Mouse (Mus musculus): ENCODE data around the gene Arhgap25. TPM values are rescaled to one million over a fixed set of nuclear protein-coding genes. Genes with fewer than 3 reads are reported as not detected.
"Not testable (repeated sequence)": the region's sequence is repeated elsewhere in the genome, so short reads cannot be mapped to it uniquely, and the experiment has no call there.

Arhgap25 gene
- total RNA-seq (2021), result 1 to 10 TPM; 3.5 to 4.5 TPM
- long read RNA-seq, partial matches to known transcripts, result 1 of 3 reads
- long read RNA-seq, other reads (novel, unspliced or antisense), result 2 of 3 reads

DNA sequence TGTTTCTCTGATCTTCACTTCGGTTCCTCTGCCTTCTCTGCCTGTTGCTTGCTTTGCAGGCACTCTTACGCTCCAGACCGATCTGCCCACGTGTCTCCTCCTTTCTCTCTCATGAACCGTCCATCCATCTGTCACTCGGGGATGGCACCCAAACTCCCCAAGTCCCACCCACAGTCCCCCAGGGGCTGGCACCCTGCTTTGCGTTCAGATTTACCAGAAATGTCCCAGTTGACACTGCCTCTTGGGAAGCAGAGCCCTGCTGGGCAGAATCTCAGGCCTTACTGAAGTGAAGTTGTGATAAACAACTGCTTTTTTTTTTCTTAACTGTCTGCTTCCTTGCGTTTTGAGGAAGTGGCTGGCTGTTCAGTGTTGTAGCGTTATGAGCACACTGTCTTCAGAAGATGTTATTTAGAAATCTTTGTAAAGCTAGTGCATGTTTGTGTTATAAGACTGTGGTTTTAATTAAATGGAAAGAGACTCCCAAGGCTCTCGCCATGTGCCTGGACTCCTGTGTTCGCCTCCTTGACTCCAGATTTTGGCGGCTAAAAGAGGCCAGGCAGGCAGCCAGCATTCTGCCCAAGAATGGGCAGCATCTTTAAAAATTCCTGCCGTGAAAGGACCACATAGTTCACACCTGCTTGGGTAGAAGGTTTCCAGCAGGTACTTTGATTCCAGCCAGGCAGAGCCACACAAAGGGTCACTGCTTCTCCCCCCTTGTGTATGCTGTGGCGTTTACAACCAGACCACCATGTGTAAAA is at the start of gene Arhgap25:
Gene Arhgap25, minus strand, starts transcription at position 307 of the 758 bp plus-strand sequence.
- peak; percentile 38 to 41 for DNase-seq (ENCODE audit: low spot score in 2 of 2)

DNA sequence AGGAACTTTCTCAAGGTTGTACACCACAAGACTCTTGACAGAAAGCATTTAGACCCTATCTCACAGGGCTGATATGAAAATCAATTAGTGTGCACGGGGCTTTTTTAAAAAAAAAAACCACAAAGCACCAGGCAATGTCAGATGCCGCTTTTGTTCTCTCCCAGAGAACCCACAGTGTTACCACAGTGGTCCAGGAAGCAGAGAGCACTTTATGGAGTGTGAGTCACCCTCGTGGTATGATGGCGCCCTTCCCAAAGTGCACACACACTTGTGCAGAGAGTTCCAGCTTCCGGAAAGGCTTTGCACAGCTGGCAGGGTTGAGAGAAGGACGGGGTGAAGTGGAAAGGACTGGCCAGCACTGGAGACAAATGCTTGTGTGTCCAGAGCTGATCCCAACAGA is 49.4 kb upstream of the Arhgap25 start:
- peak in 1 of 2 experiments; percentile 18 for DNase-seq (ENCODE audit: low spot score in 2 of 2)

DNA sequence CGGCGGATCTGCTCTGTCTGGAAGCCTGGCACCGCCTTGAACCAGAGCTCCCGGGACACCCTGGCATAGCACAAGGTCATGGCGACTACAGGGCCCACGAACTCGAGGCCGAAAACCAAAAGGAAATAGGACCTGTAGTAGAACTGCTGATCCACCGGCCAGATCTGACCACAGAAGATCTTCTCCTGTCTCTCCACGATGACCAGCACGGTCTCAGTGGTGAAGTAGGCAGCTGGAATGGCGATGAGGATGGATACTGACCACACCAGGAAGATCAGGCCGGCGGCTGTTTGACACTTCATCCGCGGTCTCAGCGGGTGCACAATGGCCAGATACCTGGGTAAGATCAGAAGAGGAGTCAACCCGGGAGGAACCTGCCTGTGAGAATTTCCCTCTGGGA is 48.5 kb upstream of the Arhgap25 start:
- DNase-seq (ENCODE audit: low spot score in 2 of 2), result no peak

DNA sequence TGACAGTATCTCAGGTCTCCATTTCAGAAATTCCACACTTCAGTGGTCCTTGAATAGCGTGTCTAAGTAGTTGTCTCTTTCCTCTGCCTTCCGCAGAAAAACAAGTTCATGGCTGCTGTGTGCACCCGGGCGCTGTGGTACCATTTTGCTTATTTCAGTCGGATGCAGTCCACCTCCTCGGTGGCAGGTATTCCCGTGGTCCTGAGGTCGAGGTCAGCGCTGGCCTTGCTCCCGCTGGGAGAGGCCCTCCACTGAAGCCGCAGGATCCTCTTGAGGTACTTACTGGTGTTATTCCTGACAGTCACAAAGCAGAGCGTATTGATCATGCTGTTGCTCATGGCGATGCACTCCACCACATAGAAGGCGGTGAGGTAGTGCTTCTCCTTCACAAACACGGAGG is 48.0 kb upstream of the Arhgap25 start:
- no peak for DNase-seq (ENCODE audit: low spot score in 2 of 2)

DNA sequence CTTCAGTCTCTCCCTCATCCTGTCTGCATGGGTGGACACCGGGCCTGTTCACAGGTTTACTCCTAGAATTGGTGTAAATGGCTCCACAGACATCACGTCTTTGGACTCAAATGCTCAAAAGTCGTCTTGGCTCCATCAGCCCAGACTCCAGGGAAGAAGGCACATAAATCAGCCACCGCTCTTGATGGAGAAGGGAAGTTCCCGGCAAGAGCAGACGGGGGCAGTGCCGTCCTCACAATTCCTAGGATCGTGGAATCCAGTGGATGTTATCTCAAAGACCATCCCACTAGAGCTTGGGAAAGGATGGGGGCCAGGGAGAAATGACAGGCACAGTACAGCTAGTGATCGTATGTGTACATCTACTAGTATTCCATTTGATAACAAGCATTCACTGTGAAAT is 45.2 kb upstream of the Arhgap25 start:
- DNase-seq (ENCODE audit: low spot score in 2 of 2), result peak; percentile 41 to 55

DNA sequence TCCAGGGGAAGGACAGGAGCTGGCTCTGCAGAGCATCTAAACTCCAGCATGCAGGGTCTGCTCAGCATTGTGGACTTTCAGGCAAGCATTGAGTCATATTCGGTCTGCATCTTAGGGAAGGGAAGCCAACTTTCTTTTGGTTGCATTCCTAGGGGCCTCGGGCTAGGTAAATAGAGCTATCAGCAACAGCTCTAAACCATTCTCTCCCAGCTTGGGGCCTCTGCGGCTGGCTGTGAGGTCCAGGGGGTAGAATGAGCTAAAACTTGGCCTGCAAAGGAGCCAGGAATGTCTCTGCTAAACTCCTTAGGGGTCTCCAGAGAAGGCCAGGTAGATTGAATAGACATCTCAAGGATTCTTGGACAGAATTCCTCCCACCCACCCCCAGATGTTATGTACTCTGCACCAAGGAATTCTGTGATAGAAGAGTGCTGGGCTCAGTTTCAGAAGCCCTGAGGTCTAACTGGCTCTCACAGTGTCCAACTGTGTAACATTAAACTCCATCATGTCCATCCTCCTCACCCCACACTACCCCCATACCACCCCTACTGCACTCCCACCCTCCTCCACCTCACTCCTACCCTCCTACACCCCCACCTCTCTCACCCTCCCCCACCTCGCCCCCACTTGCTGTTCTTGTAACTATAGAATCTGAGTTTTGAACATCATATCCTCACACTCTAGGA is 43.7 kb upstream of the Arhgap25 start:
- DNase-seq (ENCODE audit: low spot score in 2 of 2), result no peak

DNA sequence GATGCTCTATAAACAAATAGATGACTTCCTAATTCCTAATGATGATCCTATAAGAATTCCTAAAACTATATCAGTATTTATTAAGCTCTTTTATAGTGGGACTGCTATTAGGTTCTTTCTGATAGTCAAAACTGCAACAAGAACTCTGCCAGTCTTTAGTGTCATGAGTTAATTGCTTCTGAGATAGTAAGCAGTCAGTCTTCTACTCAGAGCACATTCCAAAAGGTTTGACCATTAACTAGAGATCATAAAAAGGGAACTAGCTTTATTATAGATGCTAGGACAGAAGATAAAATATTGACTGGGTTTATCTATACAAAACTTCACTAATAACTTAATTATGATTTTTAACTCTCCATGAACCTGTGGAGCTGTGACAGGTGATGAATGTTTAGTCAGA is 38.8 kb upstream of the Arhgap25 start:
- not testable (repeated sequence) for DNase-seq (ENCODE audit: low spot score in 2 of 2)

DNA sequence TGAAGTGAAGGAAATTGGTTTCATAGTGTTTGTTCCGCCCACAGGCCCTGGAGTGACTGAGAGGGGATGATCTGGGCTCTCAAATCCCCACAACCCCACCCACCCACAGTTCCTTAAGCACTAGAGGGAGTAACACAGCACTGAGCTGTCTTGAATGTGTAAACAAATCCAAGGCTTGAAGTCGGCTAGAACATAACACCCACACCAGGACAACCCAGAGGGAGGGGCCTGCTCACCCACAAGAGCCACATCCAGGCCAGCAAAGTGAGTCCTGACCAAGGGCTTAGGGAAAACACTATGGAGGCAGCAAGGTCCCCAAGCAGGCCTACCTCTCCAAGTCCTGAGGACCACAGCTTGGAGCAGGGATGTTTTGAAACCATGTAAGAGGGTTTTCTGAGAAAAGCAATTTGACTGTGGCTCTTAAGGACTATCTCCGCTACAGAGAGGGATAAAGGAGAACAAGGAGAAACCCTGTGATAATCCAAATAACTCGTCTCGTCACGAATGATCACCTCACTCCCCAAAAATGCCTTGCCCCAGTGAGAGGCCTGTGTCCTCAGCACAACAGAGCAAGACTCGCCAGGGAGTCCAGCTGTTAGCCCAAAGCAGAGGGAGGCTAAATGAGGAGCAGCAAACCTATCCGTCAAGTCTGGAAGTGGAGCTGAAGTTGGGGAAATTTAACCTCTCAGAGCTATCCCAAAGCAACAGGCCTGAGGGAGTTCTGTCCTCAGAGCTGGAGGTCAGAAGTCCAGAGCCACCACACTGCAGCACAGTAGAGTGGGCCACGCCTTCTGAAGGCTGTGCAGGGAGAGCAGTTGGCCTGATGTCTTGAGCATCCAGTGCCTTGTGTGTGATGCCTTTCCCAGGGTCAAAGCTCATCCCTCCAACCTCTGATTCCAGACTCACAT is 34.9 kb upstream of the Arhgap25 start:
- no peak for DNase-seq (ENCODE audit: low spot score in 2 of 2)

DNA sequence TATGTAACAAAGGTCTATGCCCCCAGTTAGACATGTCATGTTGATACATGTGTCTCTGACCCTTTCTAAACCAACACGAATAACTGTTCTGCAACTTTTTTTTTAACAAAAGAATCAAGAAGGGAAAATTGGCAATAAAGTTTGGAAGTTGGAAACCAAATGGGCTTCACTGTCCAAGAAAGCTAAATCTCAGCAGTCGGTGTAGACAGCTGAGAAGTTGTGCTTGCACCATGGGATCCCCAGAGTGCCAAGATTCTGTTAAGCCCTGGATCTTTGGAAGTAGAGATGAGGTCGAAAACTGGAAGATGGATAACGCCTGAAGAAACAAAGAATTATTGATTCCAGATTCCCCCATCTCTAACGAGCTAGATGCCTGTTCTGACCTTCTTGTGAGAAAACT is 32.1 kb upstream of the Arhgap25 start:
- DNase-seq (ENCODE audit: low spot score in 2 of 2), result no peak

DNA sequence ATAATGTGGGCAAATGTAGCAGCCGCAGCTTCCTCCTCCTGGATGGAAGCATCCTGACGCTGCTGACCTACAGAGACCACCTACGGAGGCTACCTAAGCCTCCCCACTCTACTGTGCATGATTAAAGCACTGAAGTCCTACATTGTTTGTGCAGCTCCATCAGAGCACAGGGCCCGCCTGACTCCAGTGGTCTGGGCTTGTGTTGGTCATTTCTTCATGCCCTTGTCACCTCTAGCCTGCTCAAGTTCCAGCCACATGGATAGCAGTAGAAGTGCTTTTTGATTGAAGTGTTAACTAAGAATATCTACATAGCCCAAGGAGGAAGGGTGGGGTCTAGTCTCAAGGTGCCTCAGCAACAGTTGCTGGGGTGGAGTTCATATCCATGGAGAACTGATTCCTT is 31.3 kb upstream of the Arhgap25 start:
- DNase-seq (ENCODE audit: low spot score in 2 of 2), result no peak

DNA sequence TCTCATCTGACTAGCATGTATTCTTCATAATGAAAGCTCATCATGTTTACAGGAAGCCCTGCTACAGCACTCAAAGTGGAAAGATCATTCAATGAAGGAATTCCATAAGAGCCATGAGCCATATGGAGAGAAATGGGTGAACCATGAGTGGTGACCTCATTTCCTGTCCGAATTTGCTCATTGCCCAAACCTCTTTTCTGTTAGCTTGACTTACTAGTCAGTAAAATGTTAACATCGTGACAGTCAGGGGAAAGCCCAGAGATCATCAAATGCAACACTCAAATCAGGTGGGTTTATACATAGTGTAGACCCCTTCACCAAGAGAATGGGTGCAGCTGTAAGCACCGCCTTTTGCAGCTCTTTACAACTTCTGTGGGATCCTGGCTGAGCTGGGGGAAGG is 20.7 kb upstream of the Arhgap25 start:
- DNase-seq (ENCODE audit: low spot score in 2 of 2), result no peak

DNA sequence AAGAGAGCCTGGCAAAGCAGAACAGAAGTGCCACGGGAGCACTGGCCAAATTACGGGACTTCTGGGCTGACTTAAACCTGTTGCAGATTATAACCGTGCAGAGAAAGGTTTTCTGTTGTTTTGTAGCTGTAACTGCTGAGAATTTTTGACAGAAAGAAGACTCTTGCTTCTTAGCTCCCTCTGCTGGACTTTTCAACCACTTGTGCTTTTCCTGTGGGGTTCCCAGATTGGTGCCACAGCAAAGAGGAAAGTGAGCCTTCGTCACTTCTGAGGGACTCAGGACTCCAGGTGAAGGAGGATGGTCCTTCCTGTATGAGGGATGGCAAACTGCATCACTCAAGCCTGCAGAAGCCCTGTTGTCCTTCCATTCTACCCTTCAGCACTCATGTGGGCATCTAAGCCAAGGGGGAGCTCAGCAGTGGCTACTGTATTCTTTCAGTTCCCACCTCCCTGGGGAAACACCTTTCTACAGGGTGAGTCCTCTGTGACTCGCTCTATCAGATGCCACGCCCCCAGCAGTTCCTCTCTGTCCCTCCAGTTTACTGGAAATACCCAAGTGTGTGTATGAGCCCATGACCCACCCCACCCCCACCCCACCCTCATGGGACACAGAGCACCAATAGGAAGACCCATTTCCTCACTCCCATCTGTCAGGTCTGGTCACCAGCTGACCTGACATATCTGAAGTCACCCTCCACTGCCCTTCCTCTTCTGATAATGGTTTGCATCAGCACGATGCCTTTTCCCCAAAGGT is 19.2 kb upstream of the Arhgap25 start:
- peak in 1 of 2 experiments; percentile 19 for DNase-seq (ENCODE audit: low spot score in 2 of 2)

DNA sequence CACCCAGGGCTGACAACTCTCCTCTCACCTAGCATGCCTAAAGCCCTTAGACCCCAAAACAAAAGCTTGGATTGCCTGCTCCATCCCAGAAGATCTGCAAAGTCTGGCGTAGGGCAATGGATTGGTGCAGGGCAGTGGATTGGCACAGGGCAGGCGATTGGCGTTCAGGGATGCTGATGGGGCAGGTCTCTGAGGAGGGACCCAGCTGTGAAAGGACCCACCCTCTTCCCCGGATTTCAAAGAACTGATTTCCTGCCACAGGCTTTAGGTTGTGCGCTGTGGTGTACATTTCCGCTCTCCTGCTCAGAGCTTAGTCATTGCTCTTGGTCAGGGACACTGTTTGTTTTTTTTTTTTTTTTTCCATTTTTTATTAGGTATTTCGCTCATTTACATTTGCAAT is 14.8 kb upstream of the Arhgap25 start:
- DNase-seq (ENCODE audit: low spot score in 2 of 2), result no peak

DNA sequence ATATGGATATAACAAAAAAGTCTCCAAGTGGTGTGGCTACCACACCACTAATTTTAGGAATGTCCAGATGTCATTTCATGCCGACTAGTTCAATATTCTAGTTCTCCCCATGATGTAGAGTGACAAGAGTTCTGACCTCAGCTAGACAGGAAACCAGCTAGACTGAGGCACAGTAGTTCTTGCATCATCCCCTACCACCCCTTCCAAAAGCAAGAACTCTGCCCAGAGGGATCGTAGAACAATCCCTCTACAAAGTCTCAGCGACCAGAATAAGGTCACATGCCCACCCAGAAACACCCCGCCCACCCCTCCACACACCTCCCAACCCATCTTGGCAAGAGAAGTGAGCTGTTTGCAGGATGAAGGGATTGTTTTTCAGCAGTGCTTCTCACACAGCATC is 14.4 kb upstream of the Arhgap25 start:
- no peak for DNase-seq (ENCODE audit: low spot score in 2 of 2)

DNA sequence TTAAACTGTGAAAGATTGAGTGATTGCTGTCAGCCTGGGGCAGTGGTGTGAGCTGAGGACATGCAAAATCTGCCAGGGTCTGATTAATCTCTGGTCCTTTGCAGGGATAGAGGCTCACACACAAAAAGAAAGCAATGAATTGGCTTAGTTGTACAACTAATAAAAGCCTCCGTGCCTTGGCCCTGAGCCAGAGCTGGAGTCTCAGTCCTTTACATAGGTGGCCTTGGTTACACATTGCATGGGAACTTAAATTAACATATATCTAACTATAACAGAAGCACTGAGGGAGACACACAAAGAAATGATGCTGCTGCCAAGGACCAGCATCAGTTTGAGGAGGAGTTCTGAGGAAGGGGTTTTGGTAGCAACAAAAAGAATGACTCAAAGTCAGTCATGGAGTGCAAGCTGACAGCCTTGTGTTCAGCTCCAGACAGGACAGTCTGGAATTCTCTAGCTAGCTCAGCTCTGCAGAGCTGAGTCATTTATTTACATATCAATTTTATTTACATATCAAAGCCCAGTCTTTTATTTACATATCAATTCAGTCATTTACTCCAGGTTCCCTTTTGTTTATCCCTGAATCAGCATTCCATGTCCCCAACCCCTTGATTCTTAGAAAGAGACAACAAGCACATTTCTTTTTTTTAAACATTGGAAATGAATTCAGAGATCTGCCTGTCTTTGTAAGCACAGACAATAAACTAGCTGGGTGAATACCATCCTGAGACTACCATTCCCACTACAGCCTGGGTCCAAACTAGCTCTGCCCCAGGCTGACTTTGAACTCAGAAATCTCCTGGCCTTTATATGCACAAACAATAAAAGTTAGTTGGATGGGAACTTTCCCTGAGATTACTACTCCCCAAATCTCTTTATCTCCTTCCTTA is 12.5 kb upstream of the Arhgap25 start:
- no peak for DNase-seq (ENCODE audit: low spot score in 2 of 2)

DNA sequence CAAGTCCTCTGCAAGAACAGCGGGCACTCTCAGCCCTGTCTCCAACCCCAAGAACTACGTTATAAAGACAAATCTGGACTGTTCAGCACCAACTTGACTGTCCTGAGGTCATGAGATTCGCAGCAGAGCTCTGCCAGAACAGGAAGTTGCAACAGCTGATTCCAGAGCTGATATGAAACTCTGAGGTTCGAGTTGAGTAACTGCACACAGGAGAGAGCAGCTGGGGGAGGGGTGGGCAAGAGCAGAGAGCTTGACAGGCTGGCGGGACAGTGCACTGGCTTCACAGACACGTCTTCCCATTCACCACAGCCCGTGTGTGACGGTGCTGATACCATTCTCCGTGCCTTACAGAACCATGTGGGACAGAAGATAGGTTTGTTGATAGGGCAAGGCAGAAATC is 9.0 kb upstream of the Arhgap25 start:
- DNase-seq (ENCODE audit: low spot score in 2 of 2), result no peak

DNA sequence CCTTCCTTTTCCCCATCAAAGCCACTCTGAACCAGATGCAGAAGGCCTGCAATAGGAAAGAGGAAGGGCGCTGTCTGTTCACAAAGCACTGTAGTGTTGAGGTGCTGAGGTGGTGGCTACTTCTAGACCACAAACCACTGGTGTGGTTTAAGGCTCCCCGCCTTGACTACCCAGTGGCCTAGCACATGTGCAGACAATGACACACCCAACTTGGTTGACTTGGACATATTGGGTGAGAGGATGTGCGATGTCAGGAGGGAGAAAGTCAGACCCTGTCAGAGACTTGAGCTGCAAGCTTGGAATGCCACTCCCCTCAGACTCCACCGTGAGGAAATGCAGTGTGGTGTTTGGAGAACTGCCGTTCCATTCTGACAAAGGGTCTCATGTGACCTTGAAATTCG is 8.1 kb upstream of the Arhgap25 start:
- no peak for DNase-seq (ENCODE audit: low spot score in 2 of 2)

DNA sequence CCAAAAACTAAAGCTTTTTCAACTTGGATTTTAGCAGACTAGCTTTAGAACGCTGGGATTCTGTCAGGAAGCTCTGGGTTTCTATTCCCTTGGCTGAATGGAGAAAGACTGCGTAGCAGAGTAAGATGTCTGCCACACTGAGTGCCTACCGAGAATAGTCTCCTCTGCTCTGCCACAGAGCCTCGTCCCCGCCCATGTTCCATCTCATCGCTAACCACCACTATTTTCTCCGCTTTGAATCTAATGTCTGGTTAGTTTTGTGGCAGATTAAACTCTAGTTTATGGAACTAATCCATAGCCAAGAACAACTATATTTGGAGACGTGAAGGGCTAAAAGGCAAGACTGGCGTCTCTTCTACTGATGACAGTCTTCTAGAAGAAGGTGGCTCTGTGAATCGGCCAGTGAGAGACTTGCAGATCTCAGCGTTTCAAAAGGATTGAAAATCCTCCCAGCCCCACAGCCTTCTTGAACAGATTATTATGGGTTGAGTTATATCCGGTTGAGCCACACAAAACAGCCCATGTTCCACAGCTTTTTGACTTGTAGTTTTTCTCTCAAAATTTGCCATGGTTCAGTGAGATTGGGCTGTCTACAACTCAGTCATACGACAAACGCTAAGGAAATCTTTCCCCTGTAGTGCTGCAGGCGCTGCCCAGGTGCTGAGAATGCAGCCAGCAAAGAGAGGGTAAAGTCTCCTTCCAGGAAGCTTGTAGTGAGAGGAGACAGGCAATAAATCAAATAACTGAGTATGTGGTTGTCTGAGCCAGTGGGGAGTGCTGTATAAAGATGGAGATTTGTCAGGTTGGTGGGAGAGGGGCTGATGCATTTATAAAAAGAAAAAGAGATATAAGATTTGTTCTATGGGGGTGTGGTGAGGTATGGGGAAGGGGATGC is 5.6 kb upstream of the Arhgap25 start:
- no peak for DNase-seq (ENCODE audit: low spot score in 2 of 2)

DNA sequence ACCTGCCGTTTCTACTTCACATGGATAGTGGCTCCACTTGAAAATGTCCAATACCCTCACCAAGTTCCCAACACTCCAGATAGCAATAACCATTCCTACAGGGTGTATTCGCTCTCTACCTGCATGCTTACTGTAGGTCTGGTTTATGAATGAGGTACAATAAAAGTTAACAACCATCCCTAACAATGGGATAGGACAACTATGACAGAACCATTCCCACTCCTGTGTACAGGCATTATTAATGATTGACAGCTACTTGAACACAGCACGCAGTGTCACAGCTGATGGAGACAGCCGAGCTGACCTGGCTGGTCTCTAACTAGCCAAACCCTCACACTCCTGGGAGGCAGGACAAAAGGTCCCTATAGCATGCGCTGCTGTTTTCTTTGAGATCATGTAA is 4.6 kb upstream of the Arhgap25 start:
- no peak for DNase-seq (ENCODE audit: low spot score in 2 of 2)
